Mouse (Mus musculus): ENCODE data around the gene Mitf. TPM values are rescaled to one million over a fixed set of nuclear protein-coding genes. Genes with fewer than 3 reads are reported as not detected.

The Mitf gene
- polyA plus RNA-seq, 1 experiment from 2014 or later: 3.7 TPM

DNA sequence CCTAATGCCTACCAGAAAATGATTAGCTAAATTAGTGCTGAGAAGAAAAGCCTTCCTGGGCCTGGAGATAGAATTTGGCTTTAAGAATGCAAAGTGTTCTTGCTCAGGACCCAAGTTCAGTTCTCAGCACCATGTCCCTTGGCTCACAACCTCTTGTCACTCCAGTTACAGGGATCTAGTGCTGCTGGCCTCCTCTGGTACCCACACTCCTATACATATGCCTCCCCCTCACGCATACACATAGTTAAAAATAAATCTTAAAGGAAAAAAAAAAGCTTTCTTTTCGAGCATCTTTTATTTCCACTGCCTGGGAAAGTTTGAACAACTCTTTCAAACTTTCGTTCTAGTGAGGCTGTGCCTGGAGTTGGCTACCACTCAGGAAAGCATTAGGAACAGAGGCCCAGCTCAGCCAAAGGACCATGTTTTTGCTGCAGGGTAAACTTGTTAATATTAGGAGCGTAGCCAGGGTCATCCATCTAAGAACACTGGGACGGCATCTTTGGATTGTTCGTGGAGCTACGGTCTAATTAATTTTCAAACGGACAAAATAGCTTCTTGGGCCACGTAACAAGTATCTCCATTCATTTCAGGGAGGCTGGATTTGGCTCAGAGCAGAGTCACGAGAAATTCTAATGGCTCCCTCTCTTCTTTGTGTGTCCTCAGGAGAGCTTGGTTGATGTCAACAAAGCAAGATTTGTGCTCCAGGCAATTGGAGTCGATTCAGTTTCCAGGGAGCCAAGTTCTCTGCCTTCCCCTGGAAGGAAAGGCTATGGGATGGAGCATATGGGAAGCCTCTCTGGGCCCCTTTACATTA lies 239.7 kb downstream of the Mitf start:
- 57% methylated on average over 11 of the region's 11 CpGs for WGBS
- Histone ChIP-seq H3K4me2 (replicated peaks; ENCODE audit: low read depth, low read length) (no peak overlapping the region), H3K9ac (replicated peaks; ENCODE audit: low read depth) (no peak overlapping the region), H3K4me1 (ENCODE audit: insufficient read depth, low read depth, low read length) (no peaks in the 10 kb centered on the region), H3K27ac (ENCODE audit: low read length) (no peak overlapping the region), H3K36me3 (ENCODE audit: insufficient read depth, low read length) (no peaks in the 10 kb centered on the region), H3K27me3 (replicated peaks; ENCODE audit: insufficient read depth, low read length) (no peaks in the 10 kb centered on the region), H3K4me3 (ENCODE audit: low read depth, low read length) (no peak overlapping the region), H3K9me3 (ENCODE audit: low read length) (no peaks in the 10 kb centered on the region)
- TF ChIP-seq CTCF (IDR thresholded peaks at IDR 0.05): no peak
- no peak for TF ChIP-seq EP300 (IDR thresholded peaks at IDR 0.05)
- ATAC-seq (no peak), DNase-seq (ENCODE audit: low spot score) (no peak)

DNA sequence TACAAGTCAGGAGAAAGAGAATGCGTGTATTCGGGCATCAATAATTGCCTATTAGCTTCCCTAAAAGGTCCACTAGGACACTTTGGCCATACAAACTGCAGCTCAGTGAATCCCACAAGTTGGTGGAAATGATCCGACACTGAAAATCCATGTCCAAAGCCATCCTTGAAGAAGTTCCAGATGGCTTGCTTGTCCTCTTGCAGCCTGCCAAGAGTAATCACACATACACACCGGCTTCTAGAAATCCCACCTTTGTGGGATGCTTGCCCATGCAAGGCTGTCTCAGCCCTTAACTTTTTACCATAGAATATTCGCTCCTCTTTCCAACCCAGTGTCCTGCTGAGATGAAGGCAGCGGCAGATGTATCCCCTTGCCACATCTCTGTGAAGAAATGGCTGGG lies 240.9 kb downstream of the Mitf start:
- Histone ChIP-seq H3K4me1 (ENCODE audit: insufficient read depth, low read depth, low read length) (no peaks in the 10 kb centered on the region), H3K27ac (ENCODE audit: low read length) (no peak overlapping the region), H3K4me3 (ENCODE audit: low read depth, low read length) (no peak overlapping the region), H3K36me3 (ENCODE audit: insufficient read depth, low read length) (no peaks in the 10 kb centered on the region), H3K9ac (replicated peaks; ENCODE audit: low read depth) (no peak overlapping the region), H3K4me2 (replicated peaks; ENCODE audit: low read depth, low read length) (no peak overlapping the region), H3K9me3 (ENCODE audit: low read length) (no peaks in the 10 kb centered on the region), H3K27me3 (replicated peaks; ENCODE audit: insufficient read depth, low read length) (no peaks in the 10 kb centered on the region)
- ATAC-seq: no peak
- no peak for TF ChIP-seq CTCF (IDR thresholded peaks at IDR 0.05)
- no peak for DNase-seq (ENCODE audit: low spot score)
- WGBS: 73% methylated on average over 6 of the region's 6 CpGs

DNA sequence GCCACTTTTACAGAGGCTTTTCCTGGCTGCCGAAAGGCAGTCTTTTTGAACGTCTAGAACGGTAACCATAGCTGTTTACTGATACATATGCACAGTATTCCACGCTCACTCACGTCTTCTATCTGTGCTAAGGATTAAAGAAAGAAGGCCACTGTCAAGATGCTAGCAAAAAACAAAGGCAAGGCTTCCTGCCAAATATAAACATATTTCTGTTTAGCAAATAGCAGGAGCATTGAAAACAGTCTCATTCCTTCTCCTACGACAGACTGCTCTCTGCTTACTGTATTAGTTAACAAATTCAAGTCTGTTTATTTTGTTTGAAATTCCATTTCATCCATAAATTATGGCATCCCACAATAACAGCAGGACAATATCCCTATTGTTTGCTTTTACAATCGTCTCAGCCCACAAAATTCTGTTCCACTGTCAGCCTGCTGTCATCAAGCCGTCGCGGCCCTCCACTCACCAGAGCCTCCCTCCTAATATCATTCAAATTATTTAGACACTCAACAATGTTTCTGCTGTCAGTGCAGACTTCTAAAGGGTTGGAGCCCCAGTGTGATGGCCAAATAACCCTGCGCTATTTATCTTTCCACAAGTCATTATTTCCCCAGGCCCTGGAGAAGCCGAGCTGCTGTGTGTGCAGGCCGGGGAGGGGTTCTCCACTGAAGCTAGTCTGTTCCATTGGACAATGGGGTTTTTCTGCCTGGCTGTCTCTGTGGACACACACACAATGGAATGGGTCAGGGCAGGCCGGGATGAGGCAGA lies 242.0 kb downstream of the Mitf start:
- no peaks in the 10 kb centered on the region for H3K27me3 ChIP-seq (replicated peaks; ENCODE audit: insufficient read depth, low read length)
- no peak overlapping the region for H3K4me3 ChIP-seq (ENCODE audit: low read depth, low read length)
- H3K4me1 ChIP-seq (ENCODE audit: insufficient read depth, low read depth, low read length): no peaks in the 10 kb centered on the region
- H3K27ac ChIP-seq (ENCODE audit: low read length): no peak overlapping the region
- ATAC-seq (no peak), DNase-seq (ENCODE audit: low spot score) (no peak)
- 44% methylated on average over 14 of the region's 14 CpGs for WGBS
- no peak overlapping the region for H3K4me2 ChIP-seq (replicated peaks; ENCODE audit: low read depth, low read length)
- no peak overlapping the region for H3K9ac ChIP-seq (replicated peaks; ENCODE audit: low read depth)
- H3K9me3 ChIP-seq (ENCODE audit: low read length): no peaks in the 10 kb centered on the region
- H3K36me3 ChIP-seq (ENCODE audit: insufficient read depth, low read length): no peaks in the 10 kb centered on the region
- TF ChIP-seq CTCF (IDR thresholded peaks at IDR 0.05): no peak
- TF ChIP-seq EP300 (IDR thresholded peaks at IDR 0.05): no peak

DNA sequence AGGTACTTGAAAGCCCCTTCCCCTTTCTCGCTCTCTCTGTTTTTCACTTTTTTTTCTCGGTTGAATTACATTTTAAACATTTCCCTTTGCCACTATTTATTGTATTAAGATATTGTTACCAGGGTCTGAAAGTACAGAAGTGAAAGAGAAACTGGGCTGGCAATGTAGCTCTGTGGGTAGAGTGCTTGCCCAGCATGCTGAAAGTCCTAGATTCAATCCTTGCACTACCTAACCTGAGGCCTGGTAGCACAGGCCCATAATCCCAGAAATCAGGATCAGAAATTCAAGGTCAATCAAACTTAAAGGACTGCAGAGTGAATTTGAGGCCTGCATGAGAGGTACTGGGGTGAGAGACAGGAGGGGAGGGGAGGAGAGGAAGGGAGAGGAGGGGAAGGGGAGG lies 242.7 kb downstream of the Mitf start:
- Histone ChIP-seq H3K9ac (replicated peaks; ENCODE audit: low read depth) (no peak overlapping the region), H3K4me3 (ENCODE audit: low read depth, low read length) (no peak overlapping the region), H3K36me3 (ENCODE audit: insufficient read depth, low read length) (no peaks in the 10 kb centered on the region), H3K4me2 (replicated peaks; ENCODE audit: low read depth, low read length) (no peak overlapping the region), H3K27me3 (replicated peaks; ENCODE audit: insufficient read depth, low read length) (no peaks in the 10 kb centered on the region), H3K4me1 (ENCODE audit: insufficient read depth, low read depth, low read length) (no peaks in the 10 kb centered on the region), H3K27ac (ENCODE audit: low read length) (no peak overlapping the region), H3K9me3 (ENCODE audit: low read length) (no peaks in the 10 kb centered on the region)
- DNase-seq (ENCODE audit: low spot score) (no peak), ATAC-seq (no peak)
- TF ChIP-seq EP300 (IDR thresholded peaks at IDR 0.05): no peak
- no peak for TF ChIP-seq CTCF (IDR thresholded peaks at IDR 0.05)
- 77% methylated on average over 2 of the region's 2 CpGs for WGBS

DNA sequence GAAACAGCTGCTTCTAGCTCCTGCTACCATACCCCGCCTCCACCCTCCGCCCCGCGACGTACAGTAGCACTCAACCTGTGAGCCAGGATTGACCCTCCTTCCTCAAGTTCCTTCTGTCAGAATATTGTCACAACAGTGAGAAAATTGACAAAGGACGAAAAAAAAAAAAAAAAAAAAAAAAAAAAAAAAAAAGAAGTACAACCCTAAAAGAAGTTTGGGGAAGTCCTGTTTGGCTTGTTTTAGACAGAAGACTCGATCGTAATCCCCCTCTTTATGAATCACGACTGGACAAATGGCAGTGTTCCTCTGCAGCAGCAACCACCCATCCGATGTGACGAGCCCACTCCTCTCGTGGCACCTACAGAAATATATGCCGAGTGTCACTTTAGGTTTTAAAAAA lies 255.0 kb downstream of the Mitf start:
- H3K27ac ChIP-seq (ENCODE audit: low read length): no peak overlapping the region
- no peak overlapping the region for H3K4me3 ChIP-seq (ENCODE audit: low read depth, low read length)
- no peaks in the 10 kb centered on the region for H3K9me3 ChIP-seq (ENCODE audit: low read length)
- WGBS: 87% methylated on average over 13 of the region's 13 CpGs
- no peaks in the 10 kb centered on the region for H3K27me3 ChIP-seq (replicated peaks; ENCODE audit: insufficient read depth, low read length)
- H3K9ac ChIP-seq (replicated peaks; ENCODE audit: low read depth): no peak overlapping the region
- DNase-seq (ENCODE audit: low spot score) (no peak), ATAC-seq (no peak)
- no peak overlapping the region for H3K4me2 ChIP-seq (replicated peaks; ENCODE audit: low read depth, low read length)
- H3K36me3 ChIP-seq (ENCODE audit: insufficient read depth, low read length): no peaks in the 10 kb centered on the region
- no peak for TF ChIP-seq EP300 (IDR thresholded peaks at IDR 0.05)
- TF ChIP-seq CTCF (IDR thresholded peaks at IDR 0.05): no peak
- H3K4me1 ChIP-seq (ENCODE audit: insufficient read depth, low read depth, low read length): no peaks in the 10 kb centered on the region

DNA sequence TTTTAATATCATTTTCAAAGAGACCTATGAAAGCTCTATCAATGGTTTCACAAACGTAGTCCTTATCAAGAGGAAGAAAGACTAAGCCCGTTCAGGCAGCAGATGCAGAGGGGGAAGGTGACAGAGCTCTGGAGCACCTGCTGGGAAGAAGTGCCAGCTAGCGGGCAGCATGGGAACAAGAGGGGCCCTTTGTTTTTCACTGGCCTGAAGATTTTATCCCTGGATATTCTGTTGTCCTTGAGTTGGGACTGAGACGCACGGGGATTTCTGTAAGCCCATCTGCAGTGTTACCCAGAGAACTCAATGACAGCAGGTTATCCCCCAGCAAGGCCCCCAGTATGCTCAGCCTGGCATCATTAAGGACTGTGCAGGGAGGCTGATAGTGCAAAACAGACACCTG lies 258.1 kb downstream of the Mitf start:
- TF ChIP-seq CTCF (IDR thresholded peaks at IDR 0.05): no peak
- no peak for TF ChIP-seq EP300 (IDR thresholded peaks at IDR 0.05)
- no peak for ATAC-seq
- Histone ChIP-seq H3K9me3 (ENCODE audit: low read length) (no peaks in the 10 kb centered on the region), H3K4me3 (ENCODE audit: low read depth, low read length) (no peak overlapping the region), H3K27me3 (replicated peaks; ENCODE audit: insufficient read depth, low read length) (no peaks in the 10 kb centered on the region), H3K27ac (ENCODE audit: low read length) (no peak overlapping the region), H3K4me2 (replicated peaks; ENCODE audit: low read depth, low read length) (no peak overlapping the region), H3K9ac (replicated peaks; ENCODE audit: low read depth) (no peak overlapping the region), H3K4me1 (ENCODE audit: insufficient read depth, low read depth, low read length) (no peaks in the 10 kb centered on the region), H3K36me3 (ENCODE audit: insufficient read depth, low read length) (no peaks in the 10 kb centered on the region)
- 33% methylated on average over 5 of the region's 5 CpGs for WGBS
- DNase-seq (ENCODE audit: low spot score): no peak

Data from lung, postnatal 0 days (tissue).